Mouse (Mus musculus): ENCODE measurements around the gene Gm826.
A peak's percentile ranks its signal among the peaks of the same experiment; 100 is the strongest.

Gm826 gene

DNA sequence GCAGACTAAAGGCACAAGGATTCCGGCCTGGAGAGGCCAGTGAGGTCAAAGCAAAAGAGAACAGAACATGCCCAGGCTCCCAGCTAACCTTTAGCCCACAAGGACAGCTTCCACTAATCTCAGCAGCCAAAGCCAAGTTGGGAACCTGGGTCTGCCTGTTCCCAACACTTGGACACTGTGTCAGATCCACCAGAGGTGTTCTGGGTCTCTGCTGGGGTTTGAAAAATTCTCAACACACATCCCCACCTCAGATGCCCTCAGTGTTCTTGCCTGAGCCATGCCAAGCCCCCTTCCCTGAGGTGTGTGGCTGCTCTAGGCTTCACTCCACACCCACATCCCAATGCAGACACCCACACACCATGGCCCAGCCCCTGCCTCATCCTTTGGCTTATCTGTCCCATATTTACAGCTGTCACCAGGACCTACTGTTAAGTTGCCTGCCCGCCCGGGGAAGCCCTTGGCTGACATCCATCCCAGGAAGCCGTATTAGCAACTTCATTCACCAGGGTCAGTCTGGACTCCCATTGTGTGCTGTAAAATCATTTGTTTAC lies at the start of gene Gm826:
Gm826 (minus strand) TSS at position 52 of the 551 bp plus-strand sequence.
- DNase-seq (ENCODE audit: low spot score) = no peak

DNA sequence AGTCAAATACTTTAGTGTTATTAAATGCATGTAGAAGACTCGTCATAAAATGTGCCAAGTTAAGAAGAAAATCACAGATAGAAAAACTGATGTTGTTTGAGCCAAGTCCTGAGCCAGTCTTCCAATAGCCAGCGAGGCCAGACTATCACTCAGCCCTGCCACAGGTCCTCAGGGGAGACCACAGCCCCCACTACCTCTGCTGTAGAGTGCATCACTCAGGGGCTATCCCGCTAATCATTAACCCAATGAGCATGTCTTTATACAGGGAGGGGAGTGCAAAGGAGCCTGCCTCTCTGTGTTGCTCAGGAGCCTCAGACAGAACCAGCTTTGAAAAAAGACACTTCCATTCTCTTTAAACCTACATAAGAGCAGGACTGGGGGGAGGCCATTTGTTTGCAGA lies 49.5 kb upstream of the Gm826 start:
- DNase-seq (ENCODE audit: low spot score) = no peak

DNA sequence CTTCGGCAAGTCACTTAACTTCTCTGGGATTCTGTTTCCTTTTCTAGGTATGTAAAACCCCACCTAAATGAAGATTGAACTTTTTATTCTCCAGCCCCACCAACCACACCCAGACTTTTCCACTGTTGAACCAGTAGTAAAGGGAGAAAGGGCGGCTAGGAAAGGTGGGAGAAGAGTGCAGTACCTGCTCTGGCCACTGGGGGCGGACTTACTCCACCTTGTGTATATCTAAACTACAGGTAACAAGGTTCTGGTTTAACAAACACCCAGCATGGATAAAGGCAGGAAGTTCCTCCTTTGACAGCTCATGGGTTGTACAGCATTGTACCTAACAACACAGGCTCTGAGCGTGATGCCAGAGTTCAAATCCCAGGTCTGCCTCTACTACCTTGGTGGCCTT lies 44.3 kb upstream of the Gm826 start:
- DNase-seq (ENCODE audit: low spot score) = no peak

DNA sequence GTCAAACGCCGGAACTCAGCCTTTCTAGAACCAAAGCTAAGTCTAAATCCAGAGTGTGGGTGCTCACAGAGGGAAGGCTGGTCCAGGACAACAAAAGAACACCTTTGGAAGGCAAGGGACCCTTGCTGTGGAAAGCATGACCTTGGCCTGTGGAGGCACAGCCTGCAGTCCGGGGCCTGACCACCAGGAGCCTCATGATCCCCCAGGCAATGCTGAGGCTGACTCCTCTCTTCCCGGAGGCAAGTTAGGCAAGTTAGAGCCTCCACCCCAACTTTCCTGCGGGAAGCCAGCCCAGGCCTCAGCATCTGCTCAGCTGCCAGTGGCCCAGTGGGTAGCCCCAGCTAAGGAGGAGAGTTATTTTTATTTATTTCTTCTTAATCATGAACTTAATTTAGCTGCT lies 42.3 kb upstream of the Gm826 start:
- DNase-seq (ENCODE audit: low spot score) = no peak

DNA sequence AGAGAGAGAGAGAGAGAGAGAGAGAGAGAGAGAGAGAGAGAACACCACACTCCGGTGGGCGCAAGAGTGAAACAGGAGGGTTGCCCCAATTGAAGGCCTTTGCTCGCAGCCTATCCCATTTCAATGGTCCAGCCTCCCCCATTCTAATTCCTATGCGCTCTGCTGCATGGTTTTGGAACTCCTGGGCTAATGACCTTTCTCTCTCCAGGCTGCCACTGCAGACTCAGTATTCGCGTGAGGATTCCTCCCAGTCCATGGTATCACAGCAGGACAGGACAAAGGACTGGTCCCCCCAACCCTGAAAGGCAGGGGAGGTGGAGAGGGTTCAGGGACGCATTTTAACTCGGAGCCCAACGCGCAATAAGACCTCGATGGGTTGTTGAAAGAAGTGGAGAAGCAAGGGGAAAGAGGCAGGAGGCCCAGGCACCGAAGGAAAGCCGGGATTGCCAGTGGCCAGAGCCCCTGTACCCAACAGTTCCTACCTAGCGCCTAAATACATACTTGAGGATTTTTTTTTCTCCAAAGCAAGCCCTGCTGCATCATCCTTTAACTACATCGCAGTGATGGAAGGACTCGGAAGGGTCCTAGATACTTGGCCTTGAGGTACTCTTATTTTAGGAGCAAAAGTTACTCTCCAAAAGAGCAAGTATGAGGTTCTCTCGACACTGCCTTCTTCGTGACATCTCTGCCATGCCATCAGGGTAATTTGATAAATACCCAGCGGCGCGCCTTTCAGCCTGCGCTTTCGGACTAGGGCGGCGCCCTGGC lies 35.9 kb upstream of the Gm826 start:
- no peak for DNase-seq (ENCODE audit: low spot score)

DNA sequence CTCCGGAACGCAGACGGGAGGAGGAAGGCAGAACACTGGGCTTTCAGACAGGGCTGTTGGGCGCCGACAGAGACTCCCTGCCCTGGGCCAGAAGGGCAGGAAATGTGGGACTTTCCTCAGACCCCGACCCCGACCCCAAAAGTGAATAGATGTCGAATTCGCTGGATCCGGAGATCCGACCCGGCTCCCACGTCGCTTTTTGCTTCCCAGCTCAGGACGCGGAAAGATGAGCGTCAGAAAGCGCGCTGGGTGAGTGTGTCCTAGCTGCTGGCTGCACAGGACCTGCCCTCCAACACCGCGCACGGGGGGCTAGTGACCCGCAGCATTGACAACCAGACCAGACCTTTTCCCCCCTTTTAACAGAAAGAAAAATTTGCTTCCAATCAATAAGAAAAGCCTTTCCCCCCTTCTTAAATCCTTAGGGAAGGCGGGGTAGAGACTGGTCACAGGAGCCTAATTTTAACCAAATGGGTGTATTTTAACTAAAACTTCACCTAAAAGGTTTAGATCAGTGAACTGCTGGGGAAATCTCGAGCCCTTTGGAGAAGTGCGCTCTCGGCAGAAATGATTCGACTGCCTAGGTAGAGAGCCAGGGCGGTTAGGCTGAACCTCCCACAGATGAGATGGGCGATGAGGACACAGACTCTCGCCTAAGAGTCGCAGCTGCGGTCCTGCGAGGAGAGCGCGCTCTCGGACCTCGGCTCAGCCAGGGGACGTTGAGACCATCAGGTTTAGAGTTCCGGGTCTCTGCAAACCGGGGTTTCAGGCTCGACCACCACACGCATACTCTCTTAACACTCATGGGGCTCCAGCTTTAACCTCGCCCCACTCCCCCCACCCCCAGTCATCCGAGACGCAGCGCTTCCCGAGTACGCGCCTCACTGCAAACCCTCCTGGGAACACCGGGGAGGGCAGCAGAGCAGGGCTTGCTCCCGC lies 34.7 kb upstream of the Gm826 start:
- DNase-seq (ENCODE audit: low spot score) = no peak

DNA sequence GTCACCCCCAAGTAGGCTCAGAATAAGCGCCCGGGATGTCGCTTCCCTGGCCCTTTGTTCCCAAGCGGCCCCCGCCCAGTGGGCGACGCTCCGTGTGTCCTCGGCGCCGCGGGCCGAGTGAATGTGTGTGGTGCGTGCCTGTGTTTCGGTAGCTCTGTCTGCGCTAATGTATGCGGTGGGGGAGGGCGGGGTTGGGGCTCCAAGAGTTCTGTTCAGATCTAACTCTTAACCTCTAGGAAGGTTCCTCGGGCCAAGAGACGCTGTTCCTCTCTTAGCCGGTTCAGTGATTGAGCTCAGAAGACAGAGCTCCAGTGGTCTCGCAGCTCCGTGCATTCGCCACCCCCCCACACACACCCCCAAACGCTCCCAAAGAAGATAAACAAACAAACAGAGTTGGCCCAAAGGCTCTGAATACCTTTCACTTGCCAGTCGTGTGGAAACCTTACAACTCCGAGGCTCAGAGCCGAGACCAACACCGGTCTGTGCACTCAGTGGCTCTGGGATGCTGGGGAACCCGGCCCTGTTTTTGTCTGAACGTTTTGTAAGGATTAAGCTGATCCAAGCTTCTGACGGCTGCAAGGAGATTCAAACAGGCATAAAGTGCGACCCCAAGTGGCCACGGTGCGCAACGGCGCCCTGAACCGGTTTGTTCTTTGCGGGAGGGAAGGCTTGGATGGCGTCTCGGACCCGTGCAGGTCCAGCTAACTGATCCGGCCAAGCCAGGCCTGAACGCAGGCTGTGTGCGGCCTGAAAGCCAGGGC lies 33.7 kb upstream of the Gm826 start:
- DNase-seq (ENCODE audit: low spot score) = peak; percentile 85

DNA sequence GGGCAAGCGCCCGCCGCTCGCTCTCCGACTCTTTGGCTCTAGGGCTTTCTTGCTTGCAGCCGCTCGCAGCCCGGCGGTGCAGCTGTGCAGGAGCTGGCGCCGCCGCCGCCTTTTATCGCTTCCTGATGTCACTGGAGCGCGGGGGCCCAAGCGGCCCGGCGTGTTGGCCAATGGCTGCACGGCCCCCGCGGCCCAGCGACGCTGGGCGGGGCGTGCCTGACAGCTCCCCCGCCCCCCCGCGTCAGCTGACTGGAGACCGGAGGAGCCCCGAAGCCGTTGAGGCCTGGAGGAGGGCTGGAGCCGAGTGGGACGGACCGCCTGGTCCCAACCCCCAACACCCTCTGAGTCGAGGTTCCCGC lies 33.0 kb upstream of the Gm826 start, which contains the start of gene Mafb:
Mafb (minus strand) TSS at position 86 of the 359 bp plus-strand sequence.
- DNase-seq (ENCODE audit: low spot score) = peak; percentile 92

DNA sequence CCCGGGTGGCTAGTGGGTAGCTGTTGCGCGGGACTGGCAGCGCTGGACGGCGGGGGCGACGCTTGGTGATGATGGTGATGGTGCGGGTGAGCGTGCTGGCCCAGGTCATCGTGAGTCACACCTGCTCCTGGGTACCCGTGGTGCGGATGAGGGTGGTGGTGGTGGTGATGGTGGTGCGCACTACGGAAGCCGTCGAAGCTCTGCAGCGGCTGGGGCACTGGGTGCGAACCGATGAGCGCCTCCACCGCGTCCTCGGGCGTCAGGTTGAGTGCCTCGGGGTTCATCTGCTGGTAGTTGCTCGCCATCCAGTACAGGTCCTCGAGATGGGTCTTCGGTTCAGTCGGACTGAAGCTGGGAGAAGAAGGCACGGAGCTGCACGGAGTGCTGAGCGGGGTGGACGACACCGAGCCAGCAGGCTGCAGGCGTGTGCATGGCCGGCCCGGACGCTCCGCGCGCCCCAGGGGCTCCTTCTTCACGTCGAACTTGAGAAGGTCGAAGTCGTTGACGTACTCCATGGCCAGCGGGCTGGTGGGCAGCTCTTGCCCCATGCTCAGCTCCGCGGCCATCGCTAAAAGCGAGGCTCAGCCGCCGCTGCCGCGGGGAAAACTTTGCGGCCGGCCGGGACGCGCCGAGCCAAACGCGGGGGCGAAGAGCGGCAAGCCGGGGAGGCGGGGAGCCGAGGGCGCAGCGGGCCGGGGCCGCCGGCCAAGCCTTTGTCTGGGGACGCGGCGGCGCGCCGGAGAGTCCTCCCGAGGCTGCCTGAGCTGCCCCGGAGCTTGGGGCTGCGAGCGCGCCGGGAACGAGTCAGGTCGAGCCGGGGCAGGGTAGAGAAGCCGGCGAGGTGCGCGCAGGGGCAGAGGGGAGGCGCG lies 32.4 kb upstream of the Gm826 start:
- DNase-seq (ENCODE audit: low spot score) = no peak

DNA sequence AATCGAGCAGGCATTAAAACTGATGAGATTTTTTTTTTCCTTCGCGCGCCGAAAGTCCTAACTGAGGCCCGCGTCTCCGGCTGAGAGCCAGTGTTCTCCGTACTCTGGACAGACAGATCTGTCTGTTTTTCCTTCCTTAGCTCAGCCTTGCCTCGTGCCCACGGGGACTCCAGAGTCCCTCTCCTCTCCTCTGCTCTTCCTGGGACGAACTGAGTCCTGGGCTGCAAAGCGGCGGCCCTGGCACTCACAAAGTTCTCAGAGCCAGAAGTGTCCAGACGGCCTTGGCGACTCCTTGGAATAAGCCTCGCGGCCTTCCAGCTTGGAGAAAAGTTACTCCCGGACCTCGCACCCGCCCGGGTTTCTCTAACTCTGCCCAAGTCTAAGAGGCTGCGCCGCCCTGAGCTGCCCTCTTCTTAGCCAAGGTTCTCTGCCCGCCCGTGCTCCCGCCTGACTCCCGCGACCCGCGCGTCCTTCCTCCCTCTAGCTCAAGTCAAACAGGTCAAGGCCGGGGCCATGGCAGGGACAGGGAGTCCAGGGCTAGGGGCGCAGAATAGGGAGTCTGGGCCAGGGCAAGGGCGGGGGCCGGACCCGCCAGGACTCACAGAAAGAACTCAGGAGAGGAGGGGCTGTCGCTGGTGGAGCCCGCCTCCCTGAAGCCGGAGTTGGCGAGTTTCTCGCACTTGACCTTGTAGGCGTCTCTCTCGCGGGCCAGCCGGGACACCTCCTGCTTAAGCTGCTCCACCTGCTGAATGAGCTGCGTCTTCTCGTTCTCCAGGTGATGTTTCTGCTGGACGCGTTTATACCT lies 31.3 kb upstream of the Gm826 start:
- DNase-seq (ENCODE audit: low spot score) = peak; percentile 69

DNA sequence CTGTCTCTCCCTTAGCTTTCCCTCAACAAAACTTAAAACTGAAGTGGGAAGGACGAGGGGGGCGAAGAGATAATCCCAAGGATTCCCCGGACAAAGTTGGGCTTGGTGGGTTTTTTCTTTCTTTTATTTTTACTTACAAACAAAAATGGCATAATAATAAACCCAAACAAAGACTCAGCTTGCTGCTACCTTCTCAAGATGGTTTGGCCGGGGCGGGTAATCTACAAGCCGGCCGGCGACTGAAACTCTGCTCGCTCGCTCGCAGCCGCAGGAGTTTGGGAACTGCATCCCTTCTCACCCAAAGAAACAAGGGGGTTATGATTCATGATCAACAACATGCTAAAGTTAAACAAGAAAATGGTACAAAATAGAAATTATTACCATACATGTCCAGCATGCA lies 30.7 kb upstream of the Gm826 start:
- no peak for DNase-seq (ENCODE audit: low spot score)

DNA sequence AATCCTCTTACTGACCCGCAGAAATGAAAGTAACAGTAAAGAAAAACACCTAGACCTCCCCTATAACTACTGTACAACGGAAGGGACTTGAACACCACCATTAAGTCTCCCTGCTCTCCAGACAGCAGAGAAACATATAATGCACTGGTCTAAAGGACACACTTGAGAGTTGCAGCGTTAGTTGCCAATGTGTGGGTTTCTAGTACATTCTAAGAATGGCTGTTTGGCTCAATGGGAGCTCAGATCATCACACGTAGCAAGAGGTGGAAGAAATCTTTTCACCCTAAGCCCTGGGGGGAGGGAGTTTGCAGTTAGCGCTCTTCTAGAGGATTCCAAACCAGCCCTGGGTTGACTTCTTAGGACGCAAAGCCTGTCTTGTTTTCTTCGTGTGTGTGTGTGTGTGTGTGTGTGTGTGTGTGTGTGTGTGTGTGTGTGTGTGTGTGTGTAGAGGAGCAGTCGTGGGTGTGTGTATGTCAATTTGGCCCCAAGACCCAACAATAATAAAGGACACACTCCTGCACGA lies 30.2 kb upstream of the Gm826 start:
- DNase-seq (ENCODE audit: low spot score) = no peak

DNA sequence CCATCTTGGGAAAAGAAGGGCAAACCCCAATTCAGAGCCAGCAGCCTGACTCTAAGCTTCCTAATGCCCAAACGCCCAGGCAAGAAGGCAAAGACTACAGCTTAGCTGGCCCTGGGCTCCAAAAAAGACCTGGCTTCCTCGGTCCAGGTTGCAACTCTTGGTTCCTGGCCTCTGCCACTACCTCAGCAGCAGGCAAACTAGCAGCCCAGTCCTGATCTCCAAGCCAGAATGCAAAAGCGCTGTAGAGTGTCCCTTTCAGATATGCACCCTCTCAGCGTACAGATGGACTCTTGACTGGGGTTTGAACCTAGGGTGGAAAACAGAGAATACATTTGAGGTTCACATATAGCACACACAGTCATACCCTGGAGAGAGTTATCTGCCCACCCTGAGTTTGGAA lies 29.2 kb upstream of the Gm826 start:
- no peak for DNase-seq (ENCODE audit: low spot score)

DNA sequence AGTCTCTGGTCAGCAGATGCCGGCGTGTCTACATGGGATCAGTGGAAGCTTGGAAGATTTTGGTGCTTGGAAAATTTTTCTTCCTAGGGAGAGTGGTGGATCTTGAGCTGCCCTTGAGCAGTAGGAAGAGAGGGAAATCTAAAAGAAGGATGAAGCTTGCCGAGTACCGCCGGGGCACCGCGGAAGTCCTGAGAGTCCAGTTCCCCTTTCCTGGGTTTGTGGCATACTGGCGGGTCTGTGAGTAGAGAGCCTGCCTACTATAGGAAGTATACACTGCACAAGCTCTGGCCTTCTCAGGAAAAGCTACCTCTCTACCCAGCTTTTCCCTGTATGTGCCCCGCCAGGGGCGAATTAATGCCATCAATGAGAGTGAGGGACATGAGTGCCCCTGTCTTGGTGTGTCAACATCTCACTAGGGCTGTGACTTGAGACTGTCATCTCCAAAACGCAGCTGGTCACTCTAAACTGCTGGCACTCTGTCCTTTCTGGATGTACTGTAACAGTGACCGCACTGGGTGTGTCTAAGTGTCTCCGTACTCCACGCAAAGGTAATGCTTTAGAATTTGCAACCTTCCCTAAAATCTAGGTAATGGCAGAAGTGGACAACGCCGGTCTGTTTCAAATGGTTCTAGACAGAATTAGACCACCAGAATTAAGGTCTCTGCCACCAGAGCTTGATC lies 27.6 kb upstream of the Gm826 start:
- DNase-seq (ENCODE audit: low spot score) = no peak

DNA sequence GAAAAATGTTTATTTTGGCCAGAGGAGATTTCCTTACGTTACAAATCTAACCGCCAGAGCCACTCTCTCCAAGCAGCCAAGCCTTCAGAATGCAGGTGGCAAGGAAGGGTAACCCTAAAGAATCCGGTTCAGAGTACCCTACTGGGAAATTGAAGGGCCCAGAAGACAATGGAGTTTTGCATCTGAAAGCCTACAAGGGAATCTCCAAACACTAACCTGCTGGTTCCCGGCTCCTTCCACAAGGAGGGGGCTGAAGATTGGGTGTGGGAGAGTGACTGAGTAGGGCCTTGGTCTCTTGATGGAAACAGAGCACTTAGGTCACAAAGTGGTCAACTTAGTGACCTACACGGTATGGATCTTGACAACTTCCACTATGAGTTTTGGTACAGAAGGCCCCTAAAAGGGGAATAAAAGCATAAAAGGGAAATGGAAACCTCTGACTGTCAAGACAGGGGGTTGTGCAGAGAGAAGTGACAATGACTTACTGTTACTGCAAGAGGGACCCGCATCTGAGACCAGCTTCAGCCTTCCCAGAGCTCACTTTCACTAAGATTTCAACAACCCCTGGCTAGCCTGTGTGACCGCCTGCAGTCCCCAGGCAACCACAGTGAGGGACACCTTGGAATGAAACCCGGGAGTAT lies 26.4 kb upstream of the Gm826 start:
- no peak for DNase-seq (ENCODE audit: low spot score)

DNA sequence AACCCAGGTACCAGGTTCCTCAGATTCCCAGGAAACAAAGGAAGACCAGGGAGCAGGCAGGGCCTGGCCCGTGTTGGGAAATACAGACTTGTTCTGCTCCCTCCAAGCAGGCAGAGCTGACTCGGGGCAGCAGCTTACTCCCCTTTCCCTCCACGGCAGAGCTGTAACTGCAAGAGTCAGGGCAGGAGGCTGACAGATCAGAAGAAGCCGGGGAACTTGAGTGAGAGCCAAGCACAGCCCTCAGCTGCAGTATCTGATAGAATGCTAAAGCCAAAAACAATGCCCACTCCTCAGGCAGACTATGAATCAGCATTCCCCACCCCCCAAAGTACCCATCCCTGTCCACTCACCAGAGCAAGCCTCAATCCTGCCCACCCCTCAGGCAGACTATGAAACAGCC lies 24.9 kb upstream of the Gm826 start:
- DNase-seq (ENCODE audit: low spot score) = no peak

DNA sequence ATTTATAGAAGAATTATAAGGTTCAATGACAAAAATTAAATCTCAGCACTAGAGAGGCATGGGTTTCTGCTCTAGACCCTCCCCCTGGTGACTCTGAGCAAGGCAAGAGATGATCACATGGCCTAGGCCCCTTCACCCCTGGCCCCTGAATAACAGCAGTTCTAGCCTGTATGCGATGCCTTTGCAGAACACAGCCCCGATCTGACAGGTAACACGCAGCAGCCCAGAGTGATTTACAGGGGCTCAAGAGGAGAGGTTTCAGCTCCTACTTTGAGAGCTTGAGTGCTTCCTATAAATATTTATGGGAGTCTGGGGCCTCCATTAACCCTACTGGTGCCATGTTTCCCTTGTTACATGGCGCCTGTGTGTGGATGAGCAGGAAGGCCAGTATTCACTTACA lies 23.5 kb upstream of the Gm826 start:
- no peak for DNase-seq (ENCODE audit: low spot score)

DNA sequence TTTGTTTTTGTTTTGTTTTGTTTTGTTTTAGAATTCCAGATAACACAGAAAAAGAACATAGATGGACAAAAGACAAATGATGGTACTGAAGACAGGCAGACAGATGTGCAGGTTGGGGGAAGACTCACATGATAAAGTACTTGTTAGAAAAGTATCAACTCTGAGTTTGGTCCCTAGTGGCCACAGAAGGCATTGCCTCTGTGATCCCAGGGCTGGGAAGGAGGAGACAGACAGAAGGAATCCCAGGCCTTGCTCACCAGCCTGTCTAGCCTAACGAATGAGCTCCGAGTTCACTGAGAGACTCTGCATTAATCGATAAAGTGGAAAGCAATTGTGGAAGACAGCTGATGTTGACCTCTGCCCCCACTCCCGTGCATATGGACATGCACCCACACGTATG lies 22.2 kb upstream of the Gm826 start:
- DNase-seq (ENCODE audit: low spot score) = no peak

DNA sequence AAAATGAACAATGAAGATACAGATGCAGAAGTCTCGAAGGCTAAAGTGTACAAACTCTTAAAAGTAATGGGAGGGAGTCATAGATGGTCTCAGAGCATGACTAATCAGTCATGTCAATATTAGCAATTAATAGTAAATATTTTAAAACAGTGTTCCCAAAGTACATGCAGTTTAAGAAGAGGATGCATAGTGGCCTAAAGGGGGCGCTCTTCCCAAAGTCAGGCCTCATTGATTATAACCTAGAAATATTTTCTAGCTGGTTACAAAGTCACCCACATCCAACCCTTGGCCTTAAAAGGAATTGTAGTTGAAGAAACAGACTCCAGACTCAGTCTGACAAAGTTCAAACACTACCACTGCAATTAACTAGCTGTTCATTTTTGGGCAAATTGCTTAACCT lies 20.4 kb upstream of the Gm826 start:
- DNase-seq (ENCODE audit: low spot score) = no peak

All from yolk sac, embryonic 10.5 days (tissue).